Mouse (Mus musculus) MEL (cell line): ENCODE data around the gene Mogat2.

ENCODE experiments used
- BHLHE40 ChIP-seq: IDR thresholded peaks from 2 replicates; pipeline ENCODE4 v1.6.1; 2012; ENCODE audit warnings: low read depth, mild to moderate bottlenecking, inconsistent platforms, low read length, improper control_type of control experiment, borderline replicate concordance
- CTCF ChIP-seq, 3 experiments: IDR thresholded peaks in 2 of 3; conservative IDR thresholded peaks in 1 of 3; 2 replicates each; pipeline ENCODE4 v1.5.1; 2011 to 2012; ENCODE audit warnings: low read length in 3 of 3, low read depth in 2 of 3, mild to moderate bottlenecking in 2 of 3, improper control_type of control experiment in 1 of 3, inconsistent platforms in 1 of 3, mixed read lengths in 1 of 3, moderate library complexity in 1 of 3; ENCODE audit not compliant: control insufficient read depth in 1 of 3, insufficient read depth in 1 of 3, poor library complexity in 1 of 3, severe bottlenecking in 1 of 3
- E2F4 ChIP-seq: IDR thresholded peaks from 2 replicates; pipeline ENCODE4 v1.6.1; 2011; ENCODE audit warnings: low read depth, low read length, improper control_type of control experiment, borderline replicate concordance
- EP300 ChIP-seq, 2 experiments: IDR thresholded peaks; 2 replicates each; pipeline ENCODE4 v1.6.1; 2011; ENCODE audit warnings: improper control_type of control experiment in 2 of 2, low read length in 2 of 2, low read depth in 1 of 2, mild to moderate bottlenecking in 1 of 2
- GATA1 ChIP-seq: IDR thresholded peaks from 2 replicates; pipeline ENCODE4 v1.6.1; 2011; ENCODE audit warnings: low read depth, low read length, improper control_type of control experiment
- JUND ChIP-seq: IDR thresholded peaks from 2 replicates; pipeline ENCODE4 v1.6.1; 2011; ENCODE audit warnings: low read depth, mild to moderate bottlenecking, improper control_type of control experiment, low read length
- MAFK ChIP-seq: IDR thresholded peaks from 2 replicates; pipeline ENCODE4 v1.6.1; 2011; ENCODE audit warnings: low read depth, mild to moderate bottlenecking, low read length, improper control_type of control experiment, borderline replicate concordance
- MYB ChIP-seq: IDR thresholded peaks from 2 replicates; pipeline ENCODE4 v1.6.1; 2011; ENCODE audit warnings: mild to moderate bottlenecking, low read depth, low read length, improper control_type of control experiment
- POLR2A ChIP-seq, 2 experiments: IDR thresholded peaks; 2 replicates each; pipeline ENCODE4 v1.6.1; 2011 to 2012; ENCODE audit warnings: low read length in 2 of 2, mild to moderate bottlenecking in 2 of 2, control low read depth in 1 of 2, improper control_type of control experiment in 1 of 2, low read depth in 1 of 2, moderate library complexity in 1 of 2; ENCODE audit not compliant: control insufficient read depth in 1 of 2, insufficient read depth in 1 of 2, poor library complexity in 1 of 2
- POLR2AphosphoS5 ChIP-seq: IDR thresholded peaks from 2 replicates; pipeline ENCODE4 v1.6.1; 2012; ENCODE audit warnings: low read depth, borderline replicate concordance, mild to moderate bottlenecking, inconsistent platforms, low read length, moderate library complexity, mixed read lengths
- RAD21 ChIP-seq: IDR thresholded peaks from 2 replicates; pipeline ENCODE4 v1.6.1; 2011; ENCODE audit warnings: mild to moderate bottlenecking, low read depth, low read length, improper control_type of control experiment
- RCOR1 ChIP-seq: IDR thresholded peaks from 2 replicates; pipeline ENCODE4 v1.6.1; 2012; ENCODE audit warnings: low read depth, mild to moderate bottlenecking, inconsistent platforms, low read length, improper control_type of control experiment

GRCm38 (mm10) chr7:99198811-99199210 is 39.6 kb downstream of the Mogat2 start:
- TF ChIP-seq E2F4, result no peak
- TF ChIP-seq POLR2A (IDR thresholded peaks at IDR 0.05; ENCODE audit: control insufficient read depth in 1 of 2, insufficient read depth in 1 of 2, low read depth in 1 of 2, low read length in 2 of 2, poor library complexity in 1 of 2), result no peak
- no peak for TF ChIP-seq EP300 (IDR thresholded peaks at IDR 0.05; ENCODE audit: low read depth in 1 of 2, low read length in 2 of 2)
- TF ChIP-seq CTCF (IDR thresholded peaks at IDR 0.05 in 2 of 3, conservative IDR thresholded peaks at IDR 0.05 in 1 of 3; ENCODE audit: control insufficient read depth in 1 of 3, insufficient read depth in 1 of 3, low read depth in 2 of 3, low read length in 3 of 3, poor library complexity in 1 of 3, severe bottlenecking in 1 of 3), result no peak
- no peak for TF ChIP-seq RAD21
- no peak for TF ChIP-seq MYB
- TF ChIP-seq BHLHE40, result no peak
- no peak for TF ChIP-seq MAFK
- TF ChIP-seq POLR2AphosphoS5, result no peak
- TF ChIP-seq JUND, result no peak
- TF ChIP-seq RCOR1, result no peak
- TF ChIP-seq GATA1, result no peak
